Mouse (Mus musculus): Measurements from ENCODE around the gene Glis1. TPM values are rescaled to one million over a fixed set of nuclear protein-coding genes. Genes with fewer than 3 reads are reported as not detected.
A peak's percentile ranks its signal among the peaks of the same experiment; 100 is the strongest.

Gene Glis1
- total RNA-seq (2021): 1 to 10 TPM; 1.4 to 2.3 TPM

- intact Hi-C loops (cut with DNase I): no loop called here
- DNase-seq (ENCODE audit: extremely low spot score in 1 of 2, low spot score in 2 of 2): peak; percentile 27 to 77
Observed at GRCm38 (mm10) chr4:107434356-107435237, at the start of gene Glis1. TSS of gene Glis1 (plus strand) at chr4:107434591.

DNA sequence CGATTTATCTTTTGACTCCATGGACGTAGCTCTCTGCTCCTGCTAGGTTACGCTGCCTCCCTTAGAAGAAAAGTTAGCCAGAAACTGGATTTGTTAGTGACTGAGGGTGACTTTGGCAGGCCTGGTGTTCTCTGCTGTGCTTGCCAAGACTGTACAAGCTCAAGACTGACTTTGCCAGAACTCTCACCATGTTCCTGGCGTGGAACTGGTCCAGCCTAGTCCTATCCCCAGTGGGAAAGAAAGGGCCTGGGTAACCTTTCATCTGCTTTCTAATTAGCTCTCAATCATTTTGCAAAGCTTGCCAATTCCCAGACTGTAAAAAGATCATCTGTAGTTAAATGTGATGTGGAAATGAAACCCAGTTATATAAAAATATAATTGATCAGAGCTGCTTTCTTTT, 47.4 kb upstream of the Glis1 start:
- DNase-seq (ENCODE audit: extremely low spot score in 1 of 2, low spot score in 2 of 2): peak in 1 of 2 experiments; percentile 30

GRCm38 (mm10) chr4:107387465-107387864, 46.9 kb upstream of the Glis1 start:
- intact Hi-C loops (cut with DNase I): no loop called here
- DNase-seq (ENCODE audit: extremely low spot score in 1 of 2, low spot score in 2 of 2): no peak

More for the DNA sequence above, 47.4 kb upstream of the Glis1 start:
- intact Hi-C loops (cut with DNase I): no loop called here

DNA sequence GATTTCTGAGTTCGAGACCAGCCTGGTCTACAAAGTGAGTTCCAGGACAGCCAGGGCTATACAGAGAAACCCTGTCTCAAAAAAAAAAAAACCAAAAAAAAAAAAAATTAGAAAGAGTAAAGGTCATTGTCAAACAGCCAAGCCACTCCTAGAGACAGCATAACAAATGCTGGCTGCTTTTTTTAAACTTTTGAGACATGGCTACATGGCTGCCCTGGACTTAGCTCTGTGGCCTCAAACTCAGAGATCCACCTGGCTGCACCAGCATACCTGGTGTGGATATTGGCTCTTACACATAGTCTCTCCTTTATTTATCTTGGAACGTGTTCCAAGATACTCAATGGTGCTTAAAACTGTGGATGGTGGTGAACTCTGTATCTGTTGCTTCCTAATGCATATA, 46.1 kb upstream of the Glis1 start:
- no peak for DNase-seq (ENCODE audit: extremely low spot score in 1 of 2, low spot score in 2 of 2)
- intact Hi-C loops (cut with DNase I): no loop called here

DNA sequence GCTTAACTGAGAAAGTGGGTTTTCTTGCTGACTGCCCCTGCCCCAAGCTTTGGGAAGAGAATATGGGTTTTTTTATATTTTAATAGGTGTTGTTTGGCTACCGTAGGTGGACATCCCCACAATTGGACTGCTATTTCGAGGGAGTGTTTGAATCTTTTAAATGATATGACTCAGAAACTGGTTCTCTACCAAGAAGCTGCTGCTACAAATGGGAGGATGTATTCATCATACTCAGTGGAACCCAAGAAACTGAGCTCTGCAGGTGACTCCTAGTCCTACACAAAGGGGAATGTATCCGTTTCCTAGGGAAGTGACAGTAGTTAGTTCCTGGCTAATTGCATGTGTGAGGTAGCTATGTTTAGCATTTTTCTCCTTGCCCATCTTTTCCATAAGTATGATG, 45.0 kb upstream of the Glis1 start:
- DNase-seq (ENCODE audit: extremely low spot score in 1 of 2, low spot score in 2 of 2): no peak
- intact Hi-C loops (cut with DNase I): no loop called here

- intact Hi-C loops (cut with DNase I): no loop called here
- DNase-seq (ENCODE audit: extremely low spot score in 1 of 2, low spot score in 2 of 2): no peak
Observed at GRCm38 (mm10) chr4:107393771-107394170, 40.6 kb upstream of the Glis1 start.

DNA sequence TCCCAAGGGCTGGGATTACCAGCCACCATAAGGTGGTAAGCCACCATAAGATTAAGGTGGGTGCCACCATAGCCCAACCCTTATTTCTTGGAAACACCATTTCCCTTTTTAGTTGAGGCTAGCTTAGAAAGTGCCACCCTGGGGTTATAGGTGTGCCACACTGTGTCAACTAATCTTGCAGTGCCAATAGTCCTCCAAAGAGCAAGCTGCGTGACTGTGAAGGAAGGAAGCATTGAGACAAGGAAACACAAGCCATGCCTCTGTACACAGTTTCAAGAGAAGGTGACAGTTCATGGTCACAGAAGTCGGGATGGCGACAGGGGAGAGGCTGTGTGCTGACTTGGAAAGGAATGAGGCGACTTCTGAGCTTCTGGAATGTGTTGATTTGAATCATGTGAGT, 14.2 kb upstream of the Glis1 start:
- intact Hi-C loops (cut with DNase I): loop anchor here (5.0 kb wide), 1 partner anchor 232 kb away; no protein-coding TSS in a partner anchor
- no peak for DNase-seq (ENCODE audit: extremely low spot score in 1 of 2, low spot score in 2 of 2)

DNA sequence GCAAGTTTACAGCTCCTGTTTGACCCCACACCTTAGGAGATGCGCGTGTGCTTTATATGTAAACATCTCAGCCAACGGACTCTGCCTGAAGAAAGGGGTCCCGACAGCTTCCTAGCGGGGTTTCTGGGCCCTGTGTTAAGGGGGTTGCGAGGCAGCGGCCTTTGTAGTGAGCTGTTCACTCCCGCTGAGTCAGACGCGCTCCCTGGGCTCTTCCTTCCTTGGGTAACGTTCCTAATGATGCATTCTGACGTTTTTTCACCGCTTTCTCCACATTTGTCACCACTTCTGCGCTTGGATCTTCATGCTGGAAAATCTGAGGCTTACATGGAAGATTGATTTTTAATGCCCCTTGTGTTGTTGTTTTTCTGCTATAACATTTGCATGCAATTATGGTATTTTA, 12.7 kb upstream of the Glis1 start:
- no peak for DNase-seq (ENCODE audit: extremely low spot score in 1 of 2, low spot score in 2 of 2)
- intact Hi-C loops (cut with DNase I): loop anchor here (5.0 kb wide), 1 partner anchor 231 kb away; no protein-coding TSS in a partner anchor

DNA sequence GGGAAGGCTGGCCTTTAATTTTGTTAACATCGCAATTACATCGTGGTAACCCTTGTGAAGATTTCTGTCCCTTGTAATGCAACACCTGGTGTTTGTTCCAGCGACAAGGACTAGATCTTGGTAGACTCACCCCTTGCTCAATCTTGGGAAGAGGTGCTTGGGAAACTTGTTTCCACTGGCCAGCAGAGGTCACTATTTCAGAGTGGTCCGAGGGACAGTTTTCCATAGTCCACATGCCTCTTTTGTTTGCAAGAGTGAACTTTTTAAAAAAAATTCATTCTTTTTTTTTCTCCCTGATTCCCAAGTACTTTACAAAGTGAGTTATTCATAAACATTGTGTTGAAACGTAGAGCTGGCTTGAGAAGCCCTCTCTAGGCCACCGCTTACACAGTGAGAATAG, 12.2 kb upstream of the Glis1 start:
- no peak for DNase-seq (ENCODE audit: extremely low spot score in 1 of 2, low spot score in 2 of 2)
- intact Hi-C loops (cut with DNase I): loop anchor here (5.0 kb wide), 1 partner anchor 230 kb away; no protein-coding TSS in a partner anchor

- intact Hi-C loops (cut with DNase I): no loop called here
- DNase-seq (ENCODE audit: extremely low spot score in 1 of 2, low spot score in 2 of 2): no peak
Observed at GRCm38 (mm10) chr4:107425616-107426015, 8.8 kb upstream of the Glis1 start.

DNA sequence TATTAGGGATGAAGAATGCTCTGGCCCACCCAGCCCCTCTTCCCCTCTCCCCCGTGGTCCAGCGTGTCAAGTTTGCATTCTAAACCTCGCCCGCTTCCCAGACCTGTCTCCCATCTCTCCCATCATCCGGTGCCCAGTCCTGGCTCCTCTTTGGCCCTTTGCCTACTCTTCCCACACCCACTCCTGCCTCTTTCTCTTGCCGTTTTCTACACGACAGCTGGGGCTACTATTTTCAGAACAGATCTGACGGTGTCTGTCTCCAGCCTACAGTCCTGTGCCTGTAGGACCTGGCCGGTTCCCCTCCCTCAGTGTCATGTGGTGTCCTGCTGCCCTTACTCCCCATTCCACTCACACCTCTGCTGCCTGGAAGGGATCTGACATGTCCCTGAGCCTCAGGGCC, 7.8 kb upstream of the Glis1 start:
- intact Hi-C loops (cut with DNase I): no loop called here

GRCm38 (mm10) chr4:107432717-107433116, 1.7 kb upstream of the Glis1 start:
- intact Hi-C loops (cut with DNase I): no loop called here
- DNase-seq (ENCODE audit: extremely low spot score in 1 of 2, low spot score in 2 of 2): peak in 1 of 2 experiments; percentile 47

More for the DNA sequence above, 7.8 kb upstream of the Glis1 start:
- DNase-seq (ENCODE audit: extremely low spot score in 1 of 2, low spot score in 2 of 2): peak; percentile 21 to 42

DNA sequence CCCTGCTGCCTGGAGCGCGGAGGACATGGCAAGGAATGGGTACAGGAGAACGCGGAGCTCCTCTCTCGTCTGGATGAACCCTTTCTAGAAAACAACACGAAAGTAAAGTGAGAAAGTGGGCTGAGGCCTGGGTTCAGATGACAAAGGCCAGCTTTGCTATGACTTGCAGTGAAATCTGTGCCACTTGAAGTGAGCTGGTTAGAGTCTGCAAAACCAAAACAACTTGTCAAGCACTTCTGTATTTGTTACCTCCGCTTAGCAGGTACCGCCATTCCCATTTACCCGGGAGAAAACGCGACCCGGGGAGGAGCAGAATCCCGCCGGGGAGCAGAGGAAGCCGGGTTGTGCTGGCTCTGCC, 414 bp upstream of the Glis1 start:
- no peak for DNase-seq (ENCODE audit: extremely low spot score in 1 of 2, low spot score in 2 of 2)
- intact Hi-C loops (cut with DNase I): no loop called here

DNA sequence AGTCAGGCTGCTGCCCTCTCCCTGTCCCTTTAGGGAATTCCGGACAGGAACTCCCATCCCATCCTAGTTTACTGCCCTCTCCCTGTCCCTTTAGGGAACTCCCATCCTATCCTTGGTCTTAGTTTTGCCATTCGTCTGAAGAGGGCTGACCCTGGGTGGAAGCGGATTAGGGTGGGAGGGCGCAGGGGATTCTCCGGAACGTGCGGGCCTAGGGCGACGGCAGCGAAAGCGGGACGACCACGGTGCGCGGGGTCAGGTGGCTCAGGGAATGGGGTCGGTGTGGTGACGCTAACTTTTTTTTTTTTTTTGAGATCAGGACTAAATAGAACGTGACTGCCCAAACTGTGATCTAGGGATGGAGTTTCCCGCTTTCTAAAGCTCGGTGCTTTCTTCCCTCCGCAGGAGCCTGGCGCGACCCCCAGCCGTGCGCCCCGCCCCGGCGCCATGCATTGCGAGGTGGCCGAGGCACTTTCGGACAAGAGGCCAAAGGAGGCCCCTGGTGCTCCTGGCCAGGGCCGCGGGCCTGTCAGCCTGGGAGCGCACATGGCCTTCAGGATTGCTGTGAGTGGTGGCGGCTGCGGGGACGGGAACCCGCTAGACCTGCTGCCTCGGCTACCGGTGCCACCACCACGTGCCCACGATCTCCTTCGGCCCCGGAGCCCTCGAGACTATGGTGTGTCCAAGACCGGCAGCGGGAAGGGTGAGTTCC, 1.0 kb downstream of the Glis1 start:
- intact Hi-C loops (cut with DNase I): no loop called here
- peak in 1 of 2 experiments; percentile 32 for DNase-seq (ENCODE audit: extremely low spot score in 1 of 2, low spot score in 2 of 2)

DNA sequence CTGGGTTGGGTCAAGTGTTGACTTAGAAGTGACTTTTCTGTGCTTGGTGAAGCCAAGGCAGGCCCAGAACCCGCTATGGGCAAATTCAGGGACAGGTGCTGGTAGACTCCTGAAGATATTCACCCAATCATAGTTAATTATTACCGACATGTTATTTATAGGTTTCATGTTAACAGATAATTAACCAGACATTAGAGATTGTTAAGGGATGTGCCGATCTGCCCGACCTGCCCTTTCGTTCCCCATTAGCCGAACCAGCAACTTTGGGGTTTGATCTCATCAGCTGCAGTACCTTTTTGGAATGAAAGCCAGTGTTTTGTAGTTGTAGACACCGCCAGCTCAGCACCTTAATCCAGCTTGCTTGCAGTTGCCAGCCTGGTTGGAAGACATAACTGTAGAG, 2.1 kb downstream of the Glis1 start:
- intact Hi-C loops (cut with DNase I): no loop called here
- peak in 1 of 2 experiments; percentile 5 for DNase-seq (ENCODE audit: extremely low spot score in 1 of 2, low spot score in 2 of 2)

- intact Hi-C loops (cut with DNase I): no loop called here
- DNase-seq (ENCODE audit: extremely low spot score in 1 of 2, low spot score in 2 of 2): peak in 1 of 2 experiments; percentile 10
Observed at GRCm38 (mm10) chr4:107438741-107439140, 4.3 kb downstream of the Glis1 start.

- intact Hi-C loops (cut with DNase I): no loop called here
Observed at GRCm38 (mm10) chr4:107440306-107440705, 5.9 kb downstream of the Glis1 start.

DNA sequence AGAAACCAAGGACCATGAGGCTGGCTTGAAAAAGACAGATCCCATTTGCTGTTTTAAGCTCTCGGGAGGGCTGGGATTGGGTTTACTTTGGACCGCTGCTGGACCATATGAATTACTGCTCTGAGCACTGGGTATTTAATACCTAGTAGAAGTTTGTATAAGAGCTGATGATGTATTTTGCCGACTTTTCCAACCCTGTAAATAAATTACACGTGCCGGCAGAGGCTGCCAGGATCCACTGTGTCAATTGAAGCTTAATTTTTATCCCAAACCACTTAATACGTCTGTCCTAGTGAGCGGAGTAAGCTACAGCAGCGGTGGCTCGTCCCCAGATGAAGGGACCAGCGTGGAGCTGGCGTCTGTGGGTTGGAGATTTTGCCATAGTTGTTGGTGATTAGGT, 7.9 kb downstream of the Glis1 start:
- no peak for DNase-seq (ENCODE audit: extremely low spot score in 1 of 2, low spot score in 2 of 2)
- intact Hi-C loops (cut with DNase I): no loop called here

More at GRCm38 (mm10) chr4:107440306-107440705, 5.9 kb downstream of the Glis1 start:
- DNase-seq (ENCODE audit: extremely low spot score in 1 of 2, low spot score in 2 of 2): no peak

- intact Hi-C loops (cut with DNase I): no loop called here
- no peak for DNase-seq (ENCODE audit: extremely low spot score in 1 of 2, low spot score in 2 of 2)
Observed at GRCm38 (mm10) chr4:107442891-107443483, 8.6 kb downstream of the Glis1 start.
